15 mouse cellular contexts compared by ENCODE assay signal in genomic region chr10:44761324-44761723, GRCm38 (mm10).
DNase-seq lines count a peak whose midpoint lies in the region; ATAC-seq and TF ChIP-seq lines count a peak whose summit lies in the region.
"Had no signal": no experiment of that assay in that cellular context is flagged by ENCODE, and none has a peak within 500 bp of the region (broad histone marks: within the 10 kb centered on the region; RNA-seq: fewer than 3 reads in every experiment).

No protein-coding gene starts in this region.

- TF ChIP-seq CTCF in kidney, postnatal 0 days (IDR thresholded peaks at IDR 0.05; ENCODE audit: low read depth): peak; percentile 48
- no peak for TF ChIP-seq CTCF in lung, adult 2 months (IDR thresholded peaks at IDR 0.05; ENCODE audit: insufficient read depth, low read length)

- H3K36me3 ChIP-seq in kidney, postnatal 0 days (ENCODE audit: insufficient read depth, low read length): no peaks in the 10 kb centered on the region
- H3K36me3 ChIP-seq in kidney, embryonic 16.5 days (ENCODE audit: insufficient read depth, low read length): no peaks in the 10 kb centered on the region
- H3K36me3 ChIP-seq in ES-E14 (ENCODE audit: control insufficient read depth, insufficient read depth, low read length, poor library complexity, severe bottlenecking): no peaks in the 10 kb centered on the region
- no peaks in the 10 kb centered on the region for H3K36me3 ChIP-seq in splenic B cell, adult 2 months (ENCODE audit: control insufficient read depth, insufficient read depth, low read length, poor library complexity, severe bottlenecking)
- H3K36me3 ChIP-seq: forebrain, embryonic 15.5 days; G1E; hindbrain, embryonic 10.5 days; limb, embryonic 15.5 days had no signal

- no peak for DNase-seq in kidney, postnatal 0 days (ENCODE audit: low spot score)
- peak; percentile 38 for DNase-seq in lung, postnatal 36 days
- DNase-seq in lung, adult 2 months: no peak
- DNase-seq in ES-E14 (ENCODE audit: low read depth, low spot score): no peak
- peak; percentile 48 for DNase-seq in splenic B cell, adult 2 months (ENCODE audit: low read depth, low spot score)
- DNase-seq in frontal cortex, postnatal 14 days (ENCODE audit: low spot score in 2 of 2): no peak
- DNase-seq: gastrocnemius, postnatal 36 days; kidney, adult 11 months; right cerebral cortex, adult 18-20 months had no signal

- H3K9me3 ChIP-seq in kidney, postnatal 0 days (replicated peaks; ENCODE audit: low read length): no peaks in the 10 kb centered on the region
- no peaks in the 10 kb centered on the region for H3K9me3 ChIP-seq in kidney, embryonic 16.5 days (ENCODE audit: low read length)
- H3K9me3 ChIP-seq in ES-E14 (ENCODE audit: control insufficient read depth, insufficient read depth, low read depth, low read length): no peaks in the 10 kb centered on the region
- H3K9me3 ChIP-seq: forebrain, embryonic 15.5 days; G1E; hindbrain, embryonic 10.5 days; limb, embryonic 15.5 days had no signal

- no peak overlapping the region for H3K4me2 ChIP-seq in kidney, postnatal 0 days (ENCODE audit: low read length)
- H3K4me2 ChIP-seq in kidney, embryonic 16.5 days (replicated peaks; ENCODE audit: low read depth, low read length): no peak overlapping the region
- H3K4me2 ChIP-seq: forebrain, embryonic 15.5 days; limb, embryonic 15.5 days had no signal

- H3K27me3 ChIP-seq in kidney, postnatal 0 days (ENCODE audit: insufficient read depth, low read length): no peaks in the 10 kb centered on the region
- no peaks in the 10 kb centered on the region for H3K27me3 ChIP-seq in kidney, embryonic 16.5 days (ENCODE audit: insufficient read depth, low read length)
- H3K27me3 ChIP-seq in splenic B cell, adult 2 months (ENCODE audit: control insufficient read depth, insufficient read depth, low read length, poor library complexity, severe bottlenecking): no peaks in the 10 kb centered on the region
- H3K27me3 ChIP-seq: forebrain, embryonic 15.5 days; limb, embryonic 15.5 days had no signal

- H3K9ac ChIP-seq in kidney, postnatal 0 days (ENCODE audit: low read depth, low read length): no peak overlapping the region
- no peak overlapping the region for H3K9ac ChIP-seq in kidney, embryonic 16.5 days (replicated peaks; ENCODE audit: low read length)
- no peak overlapping the region for H3K9ac ChIP-seq in ES-E14 (ENCODE audit: insufficient read depth, low read depth, low read length, poor library complexity, severe bottlenecking)
- H3K9ac ChIP-seq: forebrain, embryonic 15.5 days; limb, embryonic 15.5 days had no signal

- TF ChIP-seq POLR2A in lung, adult 2 months (IDR thresholded peaks at IDR 0.05; ENCODE audit: borderline replicate concordance, extremely low read depth, low read depth, low read length): no peak

- ATAC-seq in kidney, postnatal 0 days (replicated peaks; ENCODE audit: low FRiP score, low read depth): no peak
- no peak for ATAC-seq in kidney, embryonic 16.5 days (ENCODE audit: low FRiP score, low TSS enrichment)
- ATAC-seq: forebrain, embryonic 15.5 days; midbrain, embryonic 16.5 days had no signal

- no peak overlapping the region for H3K27ac ChIP-seq in kidney, postnatal 0 days
- H3K27ac ChIP-seq in kidney, embryonic 16.5 days (ENCODE audit: low read length): no peak overlapping the region
- H3K27ac ChIP-seq in ES-E14 (ENCODE audit: insufficient read depth, low read depth, low read length, poor library complexity, severe bottlenecking): no peak overlapping the region
- H3K27ac ChIP-seq: forebrain, embryonic 15.5 days; hindbrain, embryonic 10.5 days; limb, embryonic 15.5 days had no signal

- H3K4me1 ChIP-seq in kidney, postnatal 0 days (replicated peaks; ENCODE audit: insufficient read depth, low read length): no peaks in the 10 kb centered on the region
- H3K4me1 ChIP-seq in kidney, embryonic 16.5 days (ENCODE audit: insufficient read depth, low read length): peaks cover 5% of the 10 kb centered on the region; the same call in 1 of the 2 replicates
- no peaks in the 10 kb centered on the region for H3K4me1 ChIP-seq in lung, adult 2 months (ENCODE audit: control insufficient read depth, insufficient read depth, low read length)
- no peaks in the 10 kb centered on the region for H3K4me1 ChIP-seq in ES-E14 (ENCODE audit: control insufficient read depth in 2 of 2, insufficient read depth in 2 of 2, low read length in 2 of 2, poor library complexity in 1 of 2)
- H3K4me1 ChIP-seq: forebrain, embryonic 15.5 days; limb, embryonic 15.5 days had no signal

- in situ Hi-C loops in ES-E14 (cut with MboI; ENCODE audit: low sequenced_read_pairs in 2 of 2, unreplicated experiment in 2 of 2): no loop called here

- no peak overlapping the region for H3K4me3 ChIP-seq in kidney, postnatal 0 days (replicated peaks; ENCODE audit: low read depth, low read length)
- no peak overlapping the region for H3K4me3 ChIP-seq in kidney, embryonic 16.5 days (ENCODE audit: low read length)
- H3K4me3 ChIP-seq in lung, adult 2 months (replicated peaks; ENCODE audit: extremely low read depth, low read depth, low read length): no peak overlapping the region
- no peak overlapping the region for H3K4me3 ChIP-seq in ES-E14 (ENCODE audit: insufficient read depth in 1 of 2, low read depth in 1 of 2, low read length in 2 of 2, poor library complexity in 1 of 2, severe bottlenecking in 1 of 2)
- H3K4me3 ChIP-seq: forebrain, embryonic 15.5 days; hindbrain, embryonic 10.5 days; limb, embryonic 15.5 days had no signal

- 80% methylated on average over 4 of the region's 4 CpGs for WGBS in kidney, postnatal 0 days
- WGBS in kidney, embryonic 16.5 days: 77% methylated on average over 4 of the region's 4 CpGs
- 74% methylated on average over 4 of the region's 4 CpGs for WGBS in lung, adult 2 months

TF ChIP-seq in ES-E14, 5 proteins besides CTCF, POLR2A, EP300 and RAD21:
- TF ChIP-seq ZC3H11A (IDR thresholded peaks at IDR 0.05; ENCODE audit: borderline replicate concordance, low read depth, low read length) (peak; percentile 62; the same call in 1 of the 2 replicates), MAFK (IDR thresholded peaks at IDR 0.05; ENCODE audit: insufficient read depth, low read depth, low read length) (no peak)

Comparison
In these comparisons a context has a peak if more than half of its experiments do, and no peak if none do; other contexts are left out.
1. DNase-seq: peak in lung, postnatal 36 days (single experiment) and splenic B cell, adult 2 months (single experiment); none in kidney, postnatal 0 days (single experiment), lung, adult 2 months (single experiment), ES-E14 (single experiment) and frontal cortex, postnatal 14 days (0 of 2).